Mouse (Mus musculus) G1E (cell line): ENCODE results near the gene Srsf12. TPM values are rescaled to one million over a fixed set of nuclear protein-coding genes. Genes with fewer than 3 reads are reported as not detected.
A peak's percentile ranks its signal among the peaks of the same experiment; 100 is the strongest.

Experiments
- ATAC-seq: 2 replicates; pipeline ENCODE4 v1.8.0; 2016; ENCODE audit warnings: mild to moderate bottlenecking; ENCODE audit not compliant: insufficient number of reproducible peaks, poor library complexity, low FRiP score, severe bottlenecking; ENCODE audit errors: extremely low read depth
- DNase-seq: peaks from one replicate; pipeline ENCODE4 v3.0.0; 2012; ENCODE audit warnings: low spot score
- H3K27me3 ChIP-seq: 2 replicates; pipeline ENCODE4 v1.6.1; 2012; ENCODE audit warnings: mild to moderate bottlenecking, low read length, inconsistent platforms; ENCODE audit not compliant: insufficient read depth
- H3K36me3 ChIP-seq: replicated peaks from 2 replicates; pipeline ENCODE3; 2012; ENCODE audit warnings: mild to moderate bottlenecking, inconsistent platforms
- H3K4me1 ChIP-seq: 2 replicates; pipeline ENCODE4 v1.6.1; 2012; ENCODE audit warnings: low read depth, low read length, inconsistent platforms, mixed read lengths; ENCODE audit not compliant: insufficient read depth
- H3K4me3 ChIP-seq: 2 replicates; pipeline ENCODE4 v1.5.1; 2012; ENCODE audit warnings: low read depth, mild to moderate bottlenecking, inconsistent platforms, low read length, moderate library complexity, mixed read lengths
- H3K9me3 ChIP-seq: replicated peaks from 2 replicates; pipeline ENCODE4 v1.6.1; 2012; ENCODE audit warnings: inconsistent platforms
- CTCF ChIP-seq: IDR thresholded peaks from 2 replicates; pipeline ENCODE4 v1.5.1; 2012; ENCODE audit warnings: low read depth, low read length, inconsistent platforms, mixed read lengths
- GATA1 ChIP-seq: IDR thresholded peaks from 2 replicates; pipeline ENCODE4 v1.6.1; 2012; ENCODE audit warnings: borderline replicate concordance, low read length, inconsistent platforms, mixed read lengths
- GATA2 ChIP-seq: IDR thresholded peaks from 2 replicates; pipeline ENCODE4 v1.6.1; 2012; ENCODE audit warnings: low read depth, low read length, inconsistent platforms, borderline replicate concordance
- POLR2AphosphoS5 ChIP-seq: IDR thresholded peaks from 2 replicates; pipeline ENCODE4 v1.6.1; 2012; ENCODE audit warnings: low read depth, low read length, inconsistent platforms; ENCODE audit not compliant: insufficient replicate concordance
- TAL1 ChIP-seq: conservative IDR thresholded peaks from 2 replicates; pipeline ENCODE4 v1.6.1; 2012; ENCODE audit warnings: low read depth, low read length, inconsistent platforms, mixed read lengths
- polyA plus RNA-seq: library from polyadenylated mRNA; stranded (reverse); fragments of >175 nt; gene quantifications from 2 replicates; pipeline ENCODE4 v1.2.3, GENCODE M21; 2012
- total RNA-seq, 2 experiments: library from RNA; stranded (forward) in 1 of 2; stranded (reverse) in 1 of 2; fragments of 200-1000 nt in 1 of 2; fragments of >200 nt in 1 of 2; fragmentation: Nextera tagmentation in 1 of 2; gene quantifications; 2 replicates each; pipeline ENCODE4 v1.2.3; 2014 to 2017

The Srsf12 gene
- total and polyA plus RNA-seq, 3 experiments: 0.05 TPM; not detected in 2

GRCm38 (mm10) chr4:33204682-33205081 lies 4.1 kb upstream of the Srsf12 start:
- Histone ChIP-seq H3K4me1 (no peaks in the 10 kb centered on the region), H3K9me3 (no peaks in the 10 kb centered on the region), H3K36me3 (no peaks in the 10 kb centered on the region), H3K27me3 (peaks cover 4% of the 10 kb centered on the region; the same call in 1 of the 2 replicates), H3K4me3 (no peak overlapping the region)
- ATAC-seq (peak; percentile 40; the same call in 1 of the 2 replicates), DNase-seq (peak; percentile 45)
- TF ChIP-seq CTCF (peak; percentile 80), GATA1 (no peak)

- no peaks in the 10 kb centered on the region for H3K36me3 ChIP-seq
- DNase-seq (no peak), ATAC-seq (no peak)
- H3K4me1 ChIP-seq: no peaks in the 10 kb centered on the region
- H3K9me3 ChIP-seq: no peaks in the 10 kb centered on the region
- peaks cover 4% of the 10 kb centered on the region; the same call in 1 of the 2 replicates for H3K27me3 ChIP-seq
- no peak for TF ChIP-seq TAL1
- no peak for TF ChIP-seq GATA1
- no peak for TF ChIP-seq CTCF
- TF ChIP-seq GATA2: no peak
- TF ChIP-seq POLR2AphosphoS5: no peak
- H3K4me3 ChIP-seq: no peak overlapping the region
Measured at GRCm38 (mm10) chr4:33207551-33207950, 1.2 kb upstream of the Srsf12 start.

GRCm38 (mm10) chr4:33221847-33222246 lies 13.1 kb downstream of the Srsf12 start:
- Histone ChIP-seq H3K4me3 (no peak overlapping the region), H3K27me3 (no peaks in the 10 kb centered on the region; the same call in 1 of the 2 replicates), H3K4me1 (0 out of 2 replicates have a peak, but pooled peaks cover 2% of the 10 kb centered on the region), H3K36me3 (no peaks in the 10 kb centered on the region), H3K9me3 (no peaks in the 10 kb centered on the region)
- no peak for ATAC-seq
- TF ChIP-seq TAL1 (no peak), POLR2AphosphoS5 (no peak), GATA1 (no peak), GATA2 (no peak), CTCF (no peak)
- DNase-seq: no peak

GRCm38 (mm10) chr4:33224003-33224675 lies 15.3 kb downstream of the Srsf12 start:
- Histone ChIP-seq H3K4me3 (no peak overlapping the region), H3K36me3 (no peaks in the 10 kb centered on the region), H3K4me1 (0 out of 2 replicates have a peak, but pooled peaks cover 2% of the 10 kb centered on the region), H3K27me3 (no peaks in the 10 kb centered on the region), H3K9me3 (no peaks in the 10 kb centered on the region)
- no peak for DNase-seq
- ATAC-seq: no peak
- TF ChIP-seq POLR2AphosphoS5 (no peak), GATA2 (no peak), CTCF (no peak), GATA1 (no peak)

GRCm38 (mm10) chr4:33227164-33227563 lies 18.4 kb downstream of the Srsf12 start:
- TF ChIP-seq CTCF (no peak), GATA2 (no peak), TAL1 (no peak), POLR2AphosphoS5 (no peak), GATA1 (no peak)
- H3K36me3 ChIP-seq: no peaks in the 10 kb centered on the region
- H3K27me3 ChIP-seq: peaks cover 2% of the 10 kb centered on the region; the same call in 1 of the 2 replicates
- no peaks in the 10 kb centered on the region for H3K9me3 ChIP-seq
- 0 out of 2 replicates have a peak, but pooled peaks cover 2% of the 10 kb centered on the region for H3K4me1 ChIP-seq
- ATAC-seq: no peak
- H3K4me3 ChIP-seq: no peak overlapping the region
- no peak for DNase-seq

GRCm38 (mm10) chr4:33229639-33230038 lies 20.8 kb downstream of the Srsf12 start:
- DNase-seq: no peak
- Histone ChIP-seq H3K4me1 (0 out of 2 replicates have a peak, but pooled peaks cover under 1% of the 10 kb centered on the region), H3K36me3 (no peaks in the 10 kb centered on the region), H3K9me3 (no peaks in the 10 kb centered on the region), H3K4me3 (no peak overlapping the region), H3K27me3 (peaks cover 9% of the 10 kb centered on the region)
- TF ChIP-seq CTCF: no peak
- no peak for TF ChIP-seq POLR2AphosphoS5
- no peak for TF ChIP-seq TAL1
- no peak for TF ChIP-seq GATA1
- no peak for TF ChIP-seq GATA2
- ATAC-seq: no peak
